Mouse (Mus musculus) cerebral cortex, adult 2 months (tissue): ENCODE data around the gene Ghr.

ENCODE experiments used
- WGBS: fragments of 180-500 bp; shearing (Covaris S2); methylation state at CpG from one replicate; pipeline ENCODE4 v1.1.7; 2018; 5-methylcytosine and 5-hydroxymethylcytosine counted together

Ghr gene

DNA sequence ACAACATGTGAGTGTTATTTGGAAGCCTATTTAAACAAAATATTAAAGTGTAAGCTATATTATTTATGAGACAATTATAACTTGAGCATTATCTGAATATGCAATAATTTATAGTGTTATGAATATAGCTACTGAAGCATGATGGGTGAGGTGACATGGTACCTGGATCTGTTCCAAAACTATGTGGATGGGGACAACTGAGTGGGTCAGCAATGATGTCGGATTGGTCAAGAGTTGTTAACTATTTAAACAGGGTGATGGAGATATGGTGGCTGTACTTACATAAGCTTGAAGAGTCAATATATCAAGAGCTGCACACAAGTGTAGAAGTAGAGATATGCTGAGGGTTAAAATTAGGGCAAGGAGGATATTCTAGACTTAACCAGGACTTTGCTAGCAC, 70.9 kb downstream of the Ghr start:
- WGBS, result 93% methylated on average over 1 of the region's 1 CpGs

GRCm38 (mm10) chr15:3511639-3512171, 71.6 kb downstream of the Ghr start:
- 91% methylated on average over 2 of the region's 2 CpGs for WGBS

- WGBS, result 69% methylated on average over 3 of the region's 3 CpGs
Measured at GRCm38 (mm10) chr15:3509089-3509488, 74.2 kb downstream of the Ghr start.

DNA sequence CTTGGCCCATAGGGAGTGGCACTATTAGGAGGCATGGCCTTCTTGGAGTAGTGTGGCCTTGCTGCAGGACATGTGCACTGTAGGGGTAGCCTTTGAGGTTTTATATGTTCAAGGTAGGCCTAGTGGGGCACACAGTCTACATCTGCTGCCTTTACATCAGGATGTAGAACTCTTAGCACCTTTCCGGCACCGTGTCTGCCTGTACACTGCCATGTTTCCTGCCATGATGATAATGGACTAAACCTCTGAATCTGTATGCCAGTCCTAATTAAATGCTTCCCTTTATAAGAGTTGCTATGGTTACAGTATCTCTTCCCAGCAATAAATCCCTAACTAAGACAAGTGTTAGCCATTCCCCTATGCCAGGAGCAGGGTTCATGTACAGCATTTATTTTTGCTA, 76.0 kb downstream of the Ghr start:
- WGBS, result 81% methylated on average over 2 of the region's 2 CpGs

DNA sequence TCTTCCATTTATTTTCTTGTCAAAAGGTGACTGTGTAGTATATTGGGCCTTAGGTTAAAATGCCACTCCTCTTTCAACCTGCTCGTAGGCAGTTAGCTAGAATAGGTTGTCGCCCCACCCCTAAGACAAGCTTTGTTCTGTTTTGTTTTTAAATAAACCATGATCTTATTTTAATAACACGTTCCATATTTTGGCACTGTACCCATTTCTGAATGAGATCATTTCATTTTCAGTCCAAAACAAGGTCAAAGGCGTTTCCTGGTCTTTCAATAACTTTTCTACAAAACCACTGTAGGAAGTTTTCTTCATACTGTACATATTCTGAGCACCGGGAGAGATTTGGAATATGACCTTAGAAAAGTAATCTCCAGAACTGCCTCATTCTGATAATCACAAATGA, 78.6 kb downstream of the Ghr start:
- 78% methylated on average over 5 of the region's 5 CpGs for WGBS

DNA sequence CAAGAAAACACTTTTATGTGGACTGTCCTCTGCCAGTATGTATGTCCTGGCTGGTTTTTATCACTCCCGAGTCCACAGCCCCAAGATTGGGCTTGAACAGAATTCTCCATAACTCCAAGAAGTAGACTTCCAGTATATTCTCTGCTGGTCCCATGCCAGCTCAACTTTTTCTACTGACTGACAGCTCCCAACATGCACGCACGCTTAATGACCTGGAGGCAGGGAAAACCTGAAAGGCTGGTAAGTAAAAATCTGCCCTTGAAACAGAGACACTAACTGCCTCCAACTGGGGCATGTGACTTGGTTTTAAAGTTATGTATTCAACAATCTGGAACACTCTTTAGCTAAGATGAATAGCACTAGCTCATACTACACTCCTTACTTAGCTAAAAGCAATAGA, 81.6 kb downstream of the Ghr start:
- 86% methylated on average over 3 of the region's 3 CpGs for WGBS

DNA sequence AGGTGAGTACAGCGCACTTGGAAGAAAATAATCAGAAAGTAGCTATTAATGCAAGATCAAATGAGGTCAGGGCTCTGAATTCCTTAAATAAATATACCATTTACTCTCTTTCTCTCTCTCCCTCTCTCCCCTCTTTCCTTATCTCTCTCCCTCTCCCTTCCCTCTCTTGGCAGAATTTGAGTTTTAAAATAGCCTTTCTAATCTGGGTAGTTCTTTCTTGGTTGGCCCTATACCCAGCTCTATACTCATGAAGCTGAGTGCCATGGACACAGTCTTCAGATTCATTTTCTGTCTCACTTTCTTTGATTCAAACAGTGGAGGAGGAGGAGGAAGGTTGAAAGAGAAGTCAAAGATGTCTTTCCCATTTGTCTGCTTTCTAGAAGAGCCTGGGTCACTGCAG, 84.3 kb downstream of the Ghr start:
- WGBS, result 89% methylated on average over 1 of the region's 1 CpGs

- 83% methylated on average over 9 of the region's 9 CpGs for WGBS
Measured at GRCm38 (mm10) chr15:3497946-3498580, 85.2 kb downstream of the Ghr start.

DNA sequence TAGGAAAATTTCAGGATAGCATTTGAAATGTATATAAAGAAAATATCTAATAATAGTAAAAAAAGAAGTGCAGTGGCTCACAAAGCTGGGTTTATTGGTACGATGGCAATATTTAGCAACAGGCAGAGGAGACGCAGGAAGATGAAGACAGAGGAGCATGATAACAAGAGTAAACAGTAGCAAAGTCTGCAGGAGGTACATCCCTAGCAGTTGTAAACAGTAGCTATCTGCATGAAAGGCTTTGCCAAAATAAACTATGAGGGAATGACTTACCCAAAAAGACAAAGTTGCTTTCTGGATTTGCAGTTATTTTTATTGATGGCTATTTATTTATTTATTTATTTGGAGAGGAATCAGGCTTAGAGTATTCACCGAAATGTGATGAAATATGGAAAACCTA, 92.4 kb downstream of the Ghr start:
- 79% methylated on average over 3 of the region's 3 CpGs for WGBS

DNA sequence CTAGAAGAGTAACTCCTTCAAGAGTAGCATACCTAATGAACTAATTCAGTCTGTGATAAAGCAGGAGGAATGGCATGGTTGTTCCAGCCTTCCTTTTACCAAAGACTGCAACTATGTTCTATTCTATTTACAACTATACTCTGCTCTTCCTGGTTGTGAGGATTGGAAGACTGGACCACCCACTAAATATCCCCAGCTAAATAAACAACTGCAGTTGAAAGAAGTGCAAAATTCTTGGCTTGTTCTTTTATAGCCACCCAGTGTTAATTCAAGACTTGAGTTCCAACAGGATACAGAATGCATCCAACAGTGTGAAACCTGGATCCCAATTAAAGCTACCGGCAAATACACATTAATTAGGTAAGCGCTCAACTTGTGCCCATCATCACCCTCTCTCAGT, 93.3 kb downstream of the Ghr start:
- 58% methylated on average over 2 of the region's 2 CpGs for WGBS

- WGBS, result 95% methylated on average over 3 of the region's 3 CpGs
Measured at GRCm38 (mm10) chr15:3488601-3489000, 94.7 kb downstream of the Ghr start.

GRCm38 (mm10) chr15:3486691-3487090, 96.6 kb downstream of the Ghr start:
- 95% methylated on average over 5 of the region's 5 CpGs for WGBS

DNA sequence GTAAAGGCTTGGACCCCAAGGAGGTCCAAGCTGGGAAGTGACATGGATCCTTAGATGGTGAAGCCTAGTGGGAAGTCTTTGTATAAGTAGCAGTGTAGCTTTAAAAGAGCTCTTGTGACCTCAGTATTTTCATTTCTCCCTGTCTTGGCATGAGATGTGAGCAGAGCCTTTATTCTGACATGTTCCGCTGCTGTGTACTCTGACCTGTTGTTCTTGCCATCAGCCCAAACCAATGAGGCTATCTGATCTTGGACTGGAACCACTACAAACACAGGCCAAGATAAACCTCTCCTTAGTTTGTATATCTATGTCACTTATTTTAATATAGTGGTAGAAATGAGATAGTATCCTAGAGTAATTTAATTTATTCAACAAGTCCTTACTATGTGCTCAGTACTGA, 97.9 kb downstream of the Ghr start:
- WGBS, result 75% methylated on average over 1 of the region's 1 CpGs

DNA sequence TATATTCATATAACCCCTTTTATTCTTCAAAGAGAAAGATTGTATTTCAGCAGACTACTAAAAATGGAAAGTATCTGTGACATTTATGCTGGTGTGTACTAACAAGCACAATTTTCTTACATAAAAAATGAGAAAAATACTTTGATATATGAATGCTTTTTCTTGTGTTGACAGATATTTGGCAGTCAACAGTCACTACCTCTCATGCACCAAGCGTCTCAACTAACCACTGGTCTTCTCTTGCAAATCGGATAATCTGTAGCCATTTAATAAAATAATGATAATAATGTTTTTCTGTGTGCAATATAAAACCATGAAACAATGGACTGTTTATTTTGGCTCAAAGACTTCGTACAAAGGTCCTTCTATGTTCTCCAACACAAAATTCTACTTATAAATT, 99.8 kb downstream of the Ghr start:
- WGBS, result 71% methylated on average over 3 of the region's 3 CpGs

DNA sequence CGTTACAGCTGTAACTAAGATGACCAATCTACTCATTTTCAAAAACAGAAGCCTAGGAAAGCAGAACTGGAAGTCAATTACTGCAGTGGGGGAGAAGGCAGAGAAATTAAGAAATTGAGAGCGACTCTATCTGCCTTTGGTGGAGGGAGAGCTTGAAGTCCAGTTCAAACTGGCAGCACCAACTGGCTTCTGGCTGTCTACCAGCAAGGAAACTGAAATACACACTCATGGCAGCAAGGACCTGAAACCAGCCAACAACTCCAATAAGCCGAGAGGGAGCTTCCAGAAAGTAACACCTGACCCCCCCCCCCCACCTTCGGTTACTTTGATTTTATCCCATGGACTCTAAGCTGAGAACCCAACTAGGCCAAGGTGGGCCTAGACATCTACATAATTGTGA, 114.1 kb downstream of the Ghr start:
- WGBS, result 88% methylated on average over 4 of the region's 4 CpGs

- 90% methylated on average over 4 of the region's 4 CpGs for WGBS
Measured at GRCm38 (mm10) chr15:3466608-3467007, 116.7 kb downstream of the Ghr start.

DNA sequence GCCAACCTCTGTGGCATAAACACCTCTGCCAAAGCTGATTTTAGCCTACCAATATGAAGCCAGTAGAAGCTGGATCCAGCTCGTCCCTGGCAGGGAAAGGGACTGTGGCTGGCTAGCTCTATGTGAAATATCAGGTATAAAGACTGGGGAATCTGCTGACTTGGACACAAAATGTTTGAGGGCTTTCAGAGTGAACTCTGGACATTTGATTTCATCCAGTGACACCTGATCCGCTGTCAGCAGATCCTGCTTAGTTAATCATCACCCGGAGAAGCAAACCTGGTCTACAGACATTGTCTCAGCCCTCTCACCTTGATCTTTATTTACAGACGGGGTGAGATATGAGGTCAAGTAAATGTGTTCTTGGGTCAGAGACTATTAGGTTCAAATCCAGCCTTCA, 118.5 kb downstream of the Ghr start:
- 88% methylated on average over 4 of the region's 4 CpGs for WGBS

GRCm38 (mm10) chr15:3456543-3456942, 126.7 kb downstream of the Ghr start:
- WGBS, result 87% methylated on average over 4 of the region's 4 CpGs

- 75% methylated on average over 5 of the region's 5 CpGs for WGBS
Measured at GRCm38 (mm10) chr15:3452080-3452752, 131.1 kb downstream of the Ghr start.

GRCm38 (mm10) chr15:3449564-3449963, 133.7 kb downstream of the Ghr start:
- 71% methylated on average over 2 of the region's 2 CpGs for WGBS

GRCm38 (mm10) chr15:3445285-3445909, 137.9 kb downstream of the Ghr start:
- 80% methylated on average over 7 of the region's 7 CpGs for WGBS

GRCm38 (mm10) chr15:3444448-3445020, 138.8 kb downstream of the Ghr start:
- 78% methylated on average over 8 of the region's 8 CpGs for WGBS
